Mouse (Mus musculus) neural tube, embryonic 14.5 days (tissue): ENCODE measurements around the gene Dhps. TPM values are rescaled to one million over a fixed set of nuclear protein-coding genes. Genes with fewer than 3 reads are reported as not detected.

Source experiments
- ATAC-seq: fragments of 200-750 bp; cut with Nextera tagmentation; 2 replicates; pipeline ENCODE4 v1.8.0; 2017; ENCODE audit warnings: low read depth, mild to moderate bottlenecking, moderate TSS enrichment, moderate library complexity
- H3K27ac ChIP-seq: fragments of 300-500 bp; sonication (generic); 2 replicates; pipeline ENCODE4 v1.5.1; 2014; ENCODE audit warnings: low read depth, mild to moderate bottlenecking, control low read depth, low read length, moderate library complexity, mixed read lengths
- H3K27me3 ChIP-seq: fragments of 300-500 bp; sonication (generic); 2 replicates; pipeline ENCODE4 v1.6.1; 2014; ENCODE audit warnings: low read length; ENCODE audit not compliant: control insufficient read depth, insufficient read depth
- H3K36me3 ChIP-seq: fragments of 300-500 bp; sonication (generic); 2 replicates; pipeline ENCODE4 v1.6.1; 2014; ENCODE audit warnings: low read length, mixed read lengths; ENCODE audit not compliant: control insufficient read depth, insufficient read depth
- H3K4me1 ChIP-seq: fragments of 300-500 bp; sonication (generic); 2 replicates; pipeline ENCODE4 v1.6.1; 2014; ENCODE audit warnings: low read length; ENCODE audit not compliant: control insufficient read depth, insufficient read depth
- H3K4me2 ChIP-seq: fragments of 300-500 bp; sonication (generic); 2 replicates; pipeline ENCODE4 v1.6.1; 2014; ENCODE audit warnings: mild to moderate bottlenecking, low read depth, low read length, control low read depth
- H3K4me3 ChIP-seq: fragments of 300-500 bp; sonication (generic); 2 replicates; pipeline ENCODE4 v1.5.1; 2014; ENCODE audit warnings: low read depth, low read length, control low read depth, mixed read lengths
- H3K9ac ChIP-seq: fragments of 300-500 bp; sonication (generic); replicated peaks from 2 replicates; pipeline ENCODE4 v1.6.1; 2014; ENCODE audit warnings: low read depth, mild to moderate bottlenecking, control low read depth, low read length, mixed read lengths
- H3K9me3 ChIP-seq: fragments of 300-500 bp; sonication (generic); 2 replicates; pipeline ENCODE4 v1.6.1; 2016; ENCODE audit warnings: low read length; ENCODE audit not compliant: control insufficient read depth
- WGBS: fragments of 180-500 bp; shearing (Covaris S2); extraction: QIAGEN DNeasy Blood & Tissue Kit; methylation state at CpG from one replicate; pipeline ENCODE4 v1.1.7; 2014; 5-methylcytosine and 5-hydroxymethylcytosine counted together
- polyA plus RNA-seq: library from polyadenylated mRNA; unstranded; fragments of >200 nt; fragmentation: Nextera tagmentation; extraction: Ambion mirVana; gene quantifications from 2 replicates; pipeline ENCODE4 v1.2.1, GENCODE M21; 2014

Dhps gene
- polyA plus RNA-seq, result 115 and 123 TPM in 2 replicates

- Histone ChIP-seq H3K4me2 (peak within 1 kb of the TSS; percentile 59), H3K9ac (peak within 1 kb of the TSS; percentile 65), H3K4me1 (peaks cover 11% of the 10 kb centered on the region; the same call in 1 of the 2 replicates), H3K4me3 (peak within 1 kb of the TSS; percentile 94), H3K27me3 (no peaks in the 10 kb centered on the region), H3K9me3 (no peaks in the 10 kb centered on the region), H3K27ac (peak within 1 kb of the TSS; percentile 88), H3K36me3 (peaks cover 32% of the 10 kb centered on the region)
- WGBS, result under 1% methylated on average over 58 of the region's 68 CpGs
- ATAC-seq, result peak; percentile 91
Measured at GRCm38 (mm10) chr8:85071514-85072281, at the start of gene Dhps. Gene Dhps, plus strand, starts transcription at chr8:85071757.

GRCm38 (mm10) chr8:85023846-85024245, 47.7 kb upstream of the Dhps start:
- Histone ChIP-seq H3K27me3 (no peaks in the 10 kb centered on the region), H3K9ac (no peak overlapping the region), H3K36me3 (peaks cover 29% of the 10 kb centered on the region), H3K4me3 (no peak overlapping the region; the same call in 1 of the 2 replicates), H3K9me3 (no peaks in the 10 kb centered on the region), H3K27ac (no peak overlapping the region), H3K4me1 (peaks cover 20% of the 10 kb centered on the region), H3K4me2 (peak overlapping the region; percentile 89; the same call in 1 of the 2 replicates)
- WGBS, result 94% methylated on average over 3 of the region's 3 CpGs
- no peak for ATAC-seq

GRCm38 (mm10) chr8:85025098-85025932, 46.2 kb upstream of the Dhps start, which contains the start of gene Asna1:
Gene Asna1, minus strand, starts transcription at chr8:85025281.
- peak within 1 kb of the TSS; percentile 72 for H3K9ac ChIP-seq
- no peaks in the 10 kb centered on the region for H3K27me3 ChIP-seq
- no peaks in the 10 kb centered on the region for H3K9me3 ChIP-seq
- ATAC-seq, result peak; percentile 92
- peak within 1 kb of the TSS; percentile 76 for H3K4me3 ChIP-seq
- WGBS, result 7% methylated on average over 30 of the region's 30 CpGs
- peak within 1 kb of the TSS; percentile 60 for H3K27ac ChIP-seq
- peak within 1 kb of the TSS; percentile 89 for H3K4me2 ChIP-seq
- peaks cover 25% of the 10 kb centered on the region for H3K36me3 ChIP-seq
- H3K4me1 ChIP-seq, result peaks cover 24% of the 10 kb centered on the region

- ATAC-seq, result peak; percentile 79
- 0% methylated on average over 66 of the region's 75 CpGs for WGBS
- H3K4me1 ChIP-seq, result peaks cover 24% of the 10 kb centered on the region
- H3K27ac ChIP-seq, result peak within 1 kb of the TSS; percentile 81
- no peaks in the 10 kb centered on the region for H3K27me3 ChIP-seq
- peak within 1 kb of the TSS; percentile 89 for H3K4me2 ChIP-seq
- H3K9ac ChIP-seq, result peak within 1 kb of the TSS; percentile 91
- H3K4me3 ChIP-seq, result peak within 1 kb of the TSS; percentile 88
- H3K36me3 ChIP-seq, result peaks cover 30% of the 10 kb centered on the region
- no peaks in the 10 kb centered on the region for H3K9me3 ChIP-seq
Measured at GRCm38 (mm10) chr8:85026670-85027515, 44.7 kb upstream of the Dhps start, which contains the start of gene Trir. Gene Trir, plus strand, starts transcription at chr8:85026823.

GRCm38 (mm10) chr8:85027516-85027855, 44.1 kb upstream of the Dhps start:
- ATAC-seq, result no peak
- Histone ChIP-seq H3K4me1 (peaks cover 24% of the 10 kb centered on the region), H3K36me3 (peaks cover 31% of the 10 kb centered on the region), H3K27ac (peak overlapping the region; percentile 81), H3K27me3 (no peaks in the 10 kb centered on the region), H3K9ac (peak overlapping the region; percentile 91), H3K9me3 (no peaks in the 10 kb centered on the region), H3K4me2 (peak overlapping the region; percentile 76), H3K4me3 (peak overlapping the region; percentile 88)
- WGBS, result 1% methylated on average over 13 of the region's 13 CpGs

GRCm38 (mm10) chr8:85027922-85028321, 43.6 kb upstream of the Dhps start:
- ATAC-seq, result no peak
- Histone ChIP-seq H3K27ac (no peak overlapping the region), H3K9ac (peak overlapping the region; percentile 91; the same call in 1 of the 2 replicates), H3K9me3 (no peaks in the 10 kb centered on the region), H3K27me3 (no peaks in the 10 kb centered on the region), H3K4me2 (peak overlapping the region; percentile 76), H3K4me3 (peak overlapping the region; percentile 88), H3K36me3 (peaks cover 30% of the 10 kb centered on the region), H3K4me1 (peaks cover 24% of the 10 kb centered on the region)
- WGBS, result 25% methylated on average over 2 of the region's 2 CpGs

GRCm38 (mm10) chr8:85029271-85029670, 42.3 kb upstream of the Dhps start:
- no peaks in the 10 kb centered on the region for H3K9me3 ChIP-seq
- H3K27ac ChIP-seq, result no peak overlapping the region
- 92% methylated on average over 14 of the region's 14 CpGs for WGBS
- H3K36me3 ChIP-seq, result peaks cover 22% of the 10 kb centered on the region
- no peak overlapping the region for H3K9ac ChIP-seq
- H3K4me1 ChIP-seq, result peaks cover 20% of the 10 kb centered on the region
- H3K4me3 ChIP-seq, result peak overlapping the region; percentile 88; the same call in 1 of the 2 replicates
- no peak for ATAC-seq
- H3K27me3 ChIP-seq, result no peaks in the 10 kb centered on the region
- H3K4me2 ChIP-seq, result no peak overlapping the region

GRCm38 (mm10) chr8:85032622-85033311, 38.8 kb upstream of the Dhps start:
- H3K9ac ChIP-seq, result no peak overlapping the region
- H3K9me3 ChIP-seq, result no peaks in the 10 kb centered on the region
- no peaks in the 10 kb centered on the region for H3K27me3 ChIP-seq
- H3K36me3 ChIP-seq, result peaks cover 22% of the 10 kb centered on the region
- 88% methylated on average over 4 of the region's 4 CpGs for WGBS
- ATAC-seq, result no peak
- no peak overlapping the region for H3K27ac ChIP-seq
- no peak overlapping the region for H3K4me2 ChIP-seq
- H3K4me1 ChIP-seq, result peaks cover 25% of the 10 kb centered on the region
- no peak overlapping the region for H3K4me3 ChIP-seq
